Mouse (Mus musculus): ENCODE results near the gene Smdt1. TPM values are rescaled to one million over a fixed set of nuclear protein-coding genes. Genes with fewer than 3 reads are reported as not detected.
"Not testable (repeated sequence)": the region's sequence is repeated elsewhere in the genome, so short reads cannot be mapped to it uniquely, and the experiment has no call there.

Gene Smdt1
- total RNA-seq, 2 experiments from 2014 or later: 138 to 144 TPM

DNA sequence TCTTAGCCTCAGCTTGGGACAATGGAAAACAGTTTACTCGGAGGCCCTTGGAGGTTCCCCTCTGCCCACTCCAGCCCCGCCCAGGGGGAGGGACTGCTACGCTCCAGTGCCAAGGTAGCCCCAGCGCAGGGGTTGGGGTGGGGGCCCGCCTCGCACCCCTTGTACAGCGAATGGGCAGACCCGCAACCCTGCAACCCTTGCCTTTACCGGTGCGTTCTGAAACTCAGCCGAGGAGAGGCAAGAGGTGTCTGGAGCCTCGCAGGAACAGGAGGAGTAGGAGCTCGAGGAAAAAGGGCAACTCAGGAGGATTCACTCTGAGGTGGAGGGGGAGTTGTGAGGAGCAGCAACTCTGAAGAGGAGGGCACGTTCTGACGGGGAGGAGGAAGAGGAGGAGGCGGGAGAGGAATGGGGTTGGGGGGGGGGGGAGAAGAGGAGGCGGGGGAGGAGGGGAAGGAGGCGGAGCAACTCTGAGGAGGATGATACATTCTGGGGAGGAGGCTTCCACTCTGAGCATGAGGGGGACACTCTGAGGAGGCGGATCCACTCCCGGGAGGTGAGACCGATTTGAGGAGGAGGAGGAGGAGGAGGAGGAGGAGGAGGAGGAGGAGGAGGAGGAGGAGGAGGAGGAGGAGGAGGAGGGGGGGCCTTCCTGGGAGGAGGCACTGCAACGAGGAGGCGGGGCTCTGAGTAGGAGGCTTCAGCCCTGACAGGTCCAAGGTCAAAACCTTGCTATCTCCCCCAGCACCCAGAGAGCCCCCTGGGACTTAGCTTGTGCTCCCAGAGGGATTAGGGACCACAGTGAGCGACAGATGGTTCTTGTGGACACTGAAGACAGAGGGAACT, 41.3 kb downstream of the Smdt1 start, which contains the start of gene Cyp2d22:
Gene Cyp2d22 (minus strand): TSS at position 390 of the 843 bp plus-strand sequence.
- Histone ChIP-seq H3K27ac (peak within 1 kb of the TSS; percentile 92), H3K4me3 (peak within 1 kb of the TSS; percentile 58)
- no peak for TF ChIP-seq CTCF (conservative IDR thresholded peaks at IDR 0.05)
- peak in 1 of 2 experiments; percentile 31 for DNase-seq (ENCODE audit: low spot score in 2 of 2)

DNA sequence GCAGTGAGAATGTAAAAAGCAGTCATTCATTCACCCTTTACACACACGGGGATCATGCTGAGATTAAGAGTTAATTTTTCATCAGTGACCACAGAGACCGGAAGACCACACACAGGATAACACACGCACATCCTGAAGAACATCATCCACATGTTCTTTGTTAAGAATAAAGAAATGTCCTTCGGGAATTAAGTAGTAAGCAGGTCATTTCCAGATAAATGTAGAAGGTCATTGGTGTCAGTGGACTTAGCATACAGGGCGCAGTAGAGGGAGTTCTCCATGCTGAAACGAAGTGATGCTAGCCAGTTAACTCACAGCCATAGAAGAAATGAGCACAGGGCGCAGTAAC, 41.9 kb downstream of the Smdt1 start:
- peak overlapping the region; percentile 83 for H3K27ac ChIP-seq
- no peak for DNase-seq (ENCODE audit: low spot score in 2 of 2)
- H3K4me3 ChIP-seq: peak overlapping the region; percentile 50
- TF ChIP-seq CTCF (conservative IDR thresholded peaks at IDR 0.05): no peak

DNA sequence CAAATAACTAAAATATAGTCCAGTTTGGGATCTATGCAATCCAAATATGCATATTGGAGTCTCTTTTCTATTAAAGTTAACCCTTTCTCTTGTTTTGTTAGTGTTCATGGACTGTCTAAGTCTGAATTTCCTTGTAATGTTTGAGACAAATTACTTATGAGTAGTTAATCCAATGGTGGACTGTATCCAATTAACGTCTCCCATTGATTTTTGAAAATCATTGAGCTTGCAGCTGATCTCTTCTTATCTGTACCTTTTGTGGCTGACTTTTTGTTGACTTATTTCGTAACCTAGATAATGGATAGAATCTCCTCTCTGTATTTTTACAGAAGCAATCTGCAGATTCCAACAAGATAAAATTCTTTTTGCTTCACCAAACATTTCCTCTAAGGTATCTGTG, 43.7 kb downstream of the Smdt1 start:
- Histone ChIP-seq H3K27ac (peak overlapping the region; percentile 83; the same call in 1 of the 2 replicates), H3K4me3 (no peak overlapping the region)
- no peak for TF ChIP-seq CTCF (conservative IDR thresholded peaks at IDR 0.05)
- no peak for DNase-seq (ENCODE audit: low spot score in 2 of 2)

DNA sequence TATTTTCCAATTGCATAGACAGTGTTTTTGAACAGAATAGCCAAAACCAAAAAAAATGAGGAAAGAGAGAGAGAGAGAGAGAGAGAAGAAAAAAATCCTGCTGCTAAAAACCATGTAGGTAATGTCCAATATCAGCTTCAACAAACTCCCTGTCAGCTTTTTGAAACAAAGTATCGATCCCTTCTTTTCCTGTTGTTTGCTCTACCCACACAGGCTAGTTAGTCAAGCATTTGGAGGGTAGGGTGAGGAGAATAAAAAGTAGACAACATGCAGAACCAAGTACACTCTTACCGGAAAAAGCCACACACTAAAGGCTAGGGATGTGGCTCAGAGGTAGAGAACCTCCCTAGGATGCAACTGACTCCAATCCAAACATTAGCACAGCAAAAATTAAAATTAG, 47.0 kb downstream of the Smdt1 start:
- Histone ChIP-seq H3K4me3 (no peak overlapping the region), H3K27ac (no peak overlapping the region)
- TF ChIP-seq CTCF (conservative IDR thresholded peaks at IDR 0.05): no peak
- no peak for DNase-seq (ENCODE audit: low spot score in 2 of 2)

DNA sequence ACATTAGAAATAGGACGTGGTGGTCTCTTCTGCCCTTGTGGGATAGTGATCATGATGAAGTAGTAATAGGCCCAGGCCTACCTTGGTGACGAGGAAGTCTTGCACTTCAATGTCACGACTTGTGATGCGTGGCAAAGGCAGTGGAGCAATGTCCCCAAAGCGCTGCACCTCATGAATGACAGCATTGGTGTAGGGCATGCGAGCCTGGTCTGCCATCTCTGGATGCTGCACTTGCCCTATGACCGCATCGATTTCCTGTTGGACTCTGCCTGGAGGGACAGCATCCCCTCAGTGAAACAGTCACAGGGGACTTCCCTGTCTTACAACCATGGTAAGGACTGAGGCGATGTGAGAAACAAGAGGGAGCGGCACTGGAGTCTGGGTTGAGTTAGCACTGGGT, 51.2 kb downstream of the Smdt1 start:
- not testable (repeated sequence) for H3K4me3 ChIP-seq; H3K27ac ChIP-seq; DNase-seq (ENCODE audit: low spot score in 2 of 2)

DNA sequence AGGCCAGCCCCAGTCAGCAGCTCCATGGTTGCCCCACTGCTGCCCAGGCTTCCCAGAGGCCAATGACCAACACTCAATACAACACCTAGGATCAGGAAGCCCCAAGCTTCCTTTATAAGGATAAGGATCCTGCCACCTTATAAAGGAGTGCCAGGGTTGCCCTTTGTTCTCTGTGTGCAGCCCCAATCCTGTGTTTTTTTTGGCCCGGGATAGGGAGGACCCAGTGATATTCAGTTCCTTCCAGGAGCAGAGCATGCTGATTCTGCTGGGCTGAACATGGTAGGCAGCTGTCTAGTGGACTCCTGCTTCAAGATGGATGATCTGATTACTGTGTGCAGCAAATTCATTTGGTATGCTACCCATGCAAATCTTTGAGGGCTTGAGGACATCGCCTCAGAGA, 55.2 kb downstream of the Smdt1 start, which contains the start of gene Cyp2d11:
Gene Cyp2d11 (minus strand): TSS at position 101 of the 400 bp plus-strand sequence.
- DNase-seq (ENCODE audit: low spot score in 2 of 2); H3K4me3 ChIP-seq; H3K27ac ChIP-seq: not testable (repeated sequence)

DNA sequence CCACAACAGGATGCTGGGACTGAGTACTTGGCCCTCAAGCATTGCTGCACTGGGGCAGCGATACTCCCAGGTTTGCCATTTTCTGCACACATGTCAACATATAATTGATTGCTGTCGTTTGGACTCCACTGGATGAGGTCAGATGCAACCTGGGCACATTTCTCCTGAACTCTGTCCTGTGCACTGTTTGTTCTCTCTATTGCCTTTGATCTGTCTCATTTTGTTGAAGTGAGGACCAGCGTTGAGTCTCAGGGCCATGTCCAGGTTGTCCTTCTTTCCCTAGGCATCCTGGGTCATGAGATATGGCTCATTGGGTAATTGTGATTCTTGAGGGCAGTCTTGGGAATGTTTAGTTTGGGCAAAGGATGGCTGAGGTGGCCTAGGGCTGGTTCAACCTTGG, 57.2 kb downstream of the Smdt1 start:
- H3K4me3 ChIP-seq; DNase-seq (ENCODE audit: low spot score in 2 of 2); H3K27ac ChIP-seq: not testable (repeated sequence)

Small RNAs within 50 kb of the gene (microRNA-seq; reads per million reads assigned to microRNA genes)
- gene Mir7684: 0 reads per million in 2 experiments

Other genes with a start within 250 kb of the Smdt1 start
- gene Ccdc134, start 211.0 kb upstream of the Smdt1 start, total RNA-seq (2021): 10 to 100 TPM; 10.2 to 15.4 TPM
- 100 to 1,000 TPM; 162 to 165 TPM for gene Srebf2, start 191.8 kb upstream of the Smdt1 start, total RNA-seq (2021)
- gene Shisa8, start 126.1 kb upstream of the Smdt1 start, total RNA-seq (2021): 1 to 10 TPM in 1 of 2 experiments, under 1 TPM in 1; 0.95 to 1.2 TPM
- under 1 TPM; 0.54 to 0.79 TPM for gene Tnfrsf13c, start 114.6 kb upstream of the Smdt1 start, total RNA-seq (2021)
- gene Cenpm, start 94.2 kb upstream of the Smdt1 start, total RNA-seq (2021): 1 to 10 TPM; 2.5 TPM
- gene 1500009C09Rik, start 86.6 kb upstream of the Smdt1 start, total RNA-seq (2021): 100 to 1,000 TPM; 105 to 108 TPM
- gene Sept3, start 64.1 kb upstream of the Smdt1 start, total RNA-seq (2021): 100 to 1,000 TPM; 652 to 661 TPM
- gene Wbp2nl, start 40.0 kb upstream of the Smdt1 start, total RNA-seq (2021): not detected
- gene Naga, start within 50 bp of the Smdt1 start, total RNA-seq (2021): 10 to 100 TPM; 37.6 to 40.9 TPM
- gene Pheta2, start within 50 bp of the Smdt1 start, total RNA-seq (2021): under 1 TPM; 0.41 to 0.64 TPM
- 100 to 1,000 TPM; 209 to 211 TPM for gene Ndufa6, start 15.4 kb downstream of the Smdt1 start, total RNA-seq (2021)
- gene Cyp2d22, start 41.3 kb downstream of the Smdt1 start, total RNA-seq (2021): 10 to 100 TPM; 43.0 to 53.8 TPM
- gene Cyp2d11, start 55.1 kb downstream of the Smdt1 start, total RNA-seq (2021): under 1 TPM in 1 of 2 experiments, not detected in 1; 0.23 TPM
- under 1 TPM in 1 of 2 experiments, not detected in 1; 0.32 TPM for gene Cyp2d10, start 68.2 kb downstream of the Smdt1 start, total RNA-seq (2021)
- not detected for gene Cyp2d9, start 94.5 kb downstream of the Smdt1 start, total RNA-seq (2021)
- not detected for gene Cyp2d12, start 216.1 kb downstream of the Smdt1 start, total RNA-seq (2021)